Mouse (Mus musculus) liver, embryonic 14 days (tissue): Measurements from ENCODE around the gene Olfr906. TPM values are rescaled to one million over a fixed set of nuclear protein-coding genes. Genes with fewer than 3 reads are reported as not detected.

Experiments used
- polyA plus RNA-seq: library from polyadenylated mRNA; depleted of rRNA; stranded (reverse); fragments of >200 nt; gene quantifications from 2 replicates; pipeline ENCODE4 v1.2.3, GENCODE M21; 2012; rRNA removed

Olfr906 gene
- polyA plus RNA-seq, result not detected in 2 replicates

GRCm38 (mm10) chr9:38486785-38487184, at the start of gene Olfr906:
Gene Olfr906 (plus strand): TSS chr9:38487085.

GRCm38 (mm10) chr9:38447352-38447751, 39.5 kb upstream of the Olfr906 start, which contains the start of gene Olfr902:
Gene Olfr902 (plus strand): TSS chr9:38447652.

GRCm38 (mm10) chr9:38462844-38463243, 24.0 kb upstream of the Olfr906 start, which contains the start of gene Olfr904:
Gene Olfr904 (plus strand): TSS chr9:38463144.

GRCm38 (mm10) chr9:38470807-38471206, 16.1 kb upstream of the Olfr906 start, which contains the start of gene Olfr905:
Gene Olfr905 (plus strand): TSS chr9:38471107.

GRCm38 (mm10) chr9:38495501-38495900, 8.6 kb downstream of the Olfr906 start, which contains the start of gene Olfr907:
Gene Olfr907 (plus strand): TSS chr9:38495801.

GRCm38 (mm10) chr9:38521280-38521679, 34.4 kb downstream of the Olfr906 start, which contains the start of gene Olfr911-ps1:
Gene Olfr911-ps1 (plus strand): TSS chr9:38521580.

GRCm38 (mm10) chr9:38537549-38537948, 50.7 kb downstream of the Olfr906 start, which contains the start of gene Olfr910:
Gene Olfr910 (plus strand): TSS chr9:38537849.

Other genes starting within 250 kb of the Olfr906 start
- gene Olfr143, start 234.3 kb upstream of the Olfr906 start, polyA plus RNA-seq, result not detected in 2 replicates
- gene Olfr895, start 219.2 kb upstream of the Olfr906 start, polyA plus RNA-seq, result not detected in 2 replicates
- gene Olfr896-ps1, start 196.0 kb upstream of the Olfr906 start, polyA plus RNA-seq, result not detected in 2 replicates
- not detected in 2 replicates for gene Olfr25, start 158.0 kb upstream of the Olfr906 start, polyA plus RNA-seq
- gene Olfr898, start 138.7 kb upstream of the Olfr906 start, polyA plus RNA-seq, result not detected in 2 replicates
- not detected in 2 replicates for gene Olfr250, start 120.2 kb upstream of the Olfr906 start, polyA plus RNA-seq
- gene Olfr251, start 110.0 kb upstream of the Olfr906 start, polyA plus RNA-seq, result not detected in 2 replicates
- not detected in 2 replicates for gene Olfr147, start 85.4 kb upstream of the Olfr906 start, polyA plus RNA-seq
- not detected in 2 replicates for gene Olfr901, start 57.6 kb upstream of the Olfr906 start, polyA plus RNA-seq
- gene Olfr902, start 39.4 kb upstream of the Olfr906 start, polyA plus RNA-seq, result not detected in 2 replicates
- not detected in 2 replicates for gene Olfr904, start 23.9 kb upstream of the Olfr906 start, polyA plus RNA-seq
- not detected in 2 replicates for gene Olfr905, start 16.0 kb upstream of the Olfr906 start, polyA plus RNA-seq
- gene Olfr907, start 8.7 kb downstream of the Olfr906 start, polyA plus RNA-seq, result not detected in 2 replicates
- gene Olfr911-ps1, start 34.5 kb downstream of the Olfr906 start, polyA plus RNA-seq, result not detected in 2 replicates
- gene Olfr910, start 50.8 kb downstream of the Olfr906 start, polyA plus RNA-seq, result not detected in 2 replicates
- gene Olfr912, start 93.1 kb downstream of the Olfr906 start, polyA plus RNA-seq, result not detected in 2 replicates
- not detected in 2 replicates for gene Olfr913, start 105.7 kb downstream of the Olfr906 start, polyA plus RNA-seq
- not detected in 2 replicates for gene Olfr914, start 118.0 kb downstream of the Olfr906 start, polyA plus RNA-seq
- gene Olfr916, start 172.8 kb downstream of the Olfr906 start, polyA plus RNA-seq, result not detected in 2 replicates
- not detected in 2 replicates for gene Olfr917, start 178.8 kb downstream of the Olfr906 start, polyA plus RNA-seq
- gene Olfr918, start 187.5 kb downstream of the Olfr906 start, polyA plus RNA-seq, result not detected in 2 replicates
- not detected in 2 replicates for gene Olfr919, start 216.6 kb downstream of the Olfr906 start, polyA plus RNA-seq
- 4.3 and 5.0 TPM in 2 replicates for gene Vwa5a, start 231.2 kb downstream of the Olfr906 start, polyA plus RNA-seq